Mouse (Mus musculus) ZHBTc4 (cell line): ENCODE results near the gene Smim4.

ENCODE experiments used
- DNase-seq: peaks from one replicate; pipeline ENCODE4 v3.0.0-alpha.2; 2011; ENCODE audit warnings: low read depth, low spot score

The Smim4 gene

DNA sequence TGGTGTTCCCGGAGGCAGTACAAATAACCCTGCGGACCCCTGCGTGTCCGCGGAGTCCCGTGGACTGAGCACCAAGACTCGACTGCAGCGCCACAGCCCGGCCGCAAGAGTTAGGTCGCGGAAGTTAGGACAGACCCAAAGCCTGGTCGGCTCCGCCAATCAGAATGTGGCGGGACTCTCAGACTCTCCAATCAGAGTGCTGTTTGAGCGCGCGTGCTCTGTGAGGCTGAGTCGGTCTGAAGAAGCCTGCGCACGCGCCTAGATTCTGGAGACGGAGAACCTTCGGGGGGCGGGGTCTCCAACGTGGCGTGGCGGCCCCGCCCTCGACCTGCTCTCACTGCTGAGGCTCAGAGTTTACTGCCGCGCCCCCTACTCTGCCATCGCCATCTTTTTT, at the start of gene Smim4:
Gene Smim4, minus strand, starts transcription at position 131 of the 394 bp plus-strand sequence.
- peak; percentile 100 for DNase-seq

DNA sequence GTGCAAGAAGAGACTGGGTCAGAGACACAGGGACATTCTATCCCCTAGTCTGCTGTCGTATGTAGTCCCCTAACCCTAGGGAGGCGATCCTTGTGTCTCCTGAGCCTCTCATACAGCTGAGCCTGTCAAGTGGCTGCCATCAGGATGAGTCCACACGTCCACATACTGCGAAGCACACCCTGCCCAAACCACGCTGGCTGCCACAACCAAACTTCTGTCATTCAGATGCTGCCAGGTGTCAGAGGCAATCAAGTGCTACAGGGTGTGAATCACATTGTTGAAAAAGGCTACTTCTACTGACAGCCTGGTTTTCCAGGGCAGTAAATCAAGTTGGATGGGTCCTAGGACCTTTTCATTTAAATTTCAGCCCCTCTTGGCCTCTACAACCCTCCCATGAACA, 49.0 kb upstream of the Smim4 start:
- DNase-seq = peak; percentile 29

DNA sequence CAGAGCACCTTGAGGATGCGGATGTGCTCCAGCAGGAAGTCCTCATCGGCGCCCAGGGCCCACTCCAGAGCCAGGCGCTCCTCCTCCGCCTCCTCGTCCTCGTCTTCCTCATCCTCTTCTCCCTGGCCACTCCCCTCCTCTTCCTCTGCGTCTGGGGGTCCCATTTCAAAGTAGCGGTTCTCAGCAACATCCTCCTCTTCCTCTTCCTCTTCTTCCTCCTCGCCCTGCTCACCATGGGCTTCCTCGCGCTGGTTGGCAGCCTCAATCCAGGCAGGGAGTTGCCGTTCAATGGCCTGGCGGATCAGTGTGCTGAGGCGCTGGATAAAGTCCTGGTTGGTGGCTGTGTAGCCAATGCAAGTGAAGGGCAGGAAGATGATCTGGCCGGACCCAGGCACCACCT, 48.5 kb upstream of the Smim4 start:
- peak; percentile 29 for DNase-seq

DNA sequence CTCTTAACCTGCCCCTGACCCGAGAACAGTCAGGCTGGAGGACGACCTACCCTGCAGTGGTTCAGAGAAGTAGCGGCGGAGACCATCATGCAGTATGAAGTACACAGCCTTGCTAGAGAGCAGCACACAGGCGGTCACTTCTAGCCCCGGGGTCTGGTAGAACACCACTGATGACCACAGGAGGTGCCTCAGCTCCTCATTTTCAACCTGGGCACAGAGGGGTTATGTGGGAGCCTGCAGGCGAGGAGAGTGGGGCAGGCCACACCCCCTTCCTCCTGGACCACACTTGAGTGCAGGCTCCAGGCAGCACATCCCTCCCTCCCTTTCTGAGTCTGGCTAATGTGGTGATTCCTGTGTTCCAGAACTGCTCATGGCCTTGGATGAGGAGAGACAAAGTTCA, 44.8 kb upstream of the Smim4 start:
- DNase-seq = no peak

DNA sequence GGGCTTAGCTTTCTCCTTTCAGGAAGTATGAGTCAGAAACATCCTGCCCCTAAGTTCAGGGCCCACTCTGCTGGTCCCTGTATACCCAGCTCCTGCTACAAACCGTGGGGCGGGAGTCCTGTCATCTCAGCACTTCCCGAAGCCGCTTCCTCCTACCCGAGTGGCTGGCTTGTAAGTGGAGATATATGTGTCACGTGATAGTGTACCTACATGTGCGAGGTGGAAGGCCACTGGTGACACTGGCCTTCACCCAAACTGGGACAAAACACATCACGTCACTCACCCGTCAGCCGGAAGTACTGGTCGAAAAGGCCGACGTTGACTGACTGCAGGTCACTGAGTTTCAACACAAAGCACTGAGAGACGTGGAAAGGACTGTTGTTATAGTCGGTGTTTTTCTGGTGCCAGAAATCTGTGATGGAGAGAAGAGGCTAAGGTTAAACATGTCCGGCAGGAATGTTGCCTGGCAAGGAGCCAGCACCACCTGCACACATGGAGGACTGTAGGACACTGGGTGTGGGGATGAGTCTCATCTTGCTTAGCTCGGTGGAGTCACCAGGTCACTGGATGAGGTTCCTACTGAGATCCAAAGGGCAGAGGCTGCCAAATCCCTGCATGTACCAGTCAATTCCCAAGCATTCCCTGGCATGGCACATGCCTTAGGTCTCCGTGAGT, 44.2 kb upstream of the Smim4 start:
- DNase-seq = no peak

DNA sequence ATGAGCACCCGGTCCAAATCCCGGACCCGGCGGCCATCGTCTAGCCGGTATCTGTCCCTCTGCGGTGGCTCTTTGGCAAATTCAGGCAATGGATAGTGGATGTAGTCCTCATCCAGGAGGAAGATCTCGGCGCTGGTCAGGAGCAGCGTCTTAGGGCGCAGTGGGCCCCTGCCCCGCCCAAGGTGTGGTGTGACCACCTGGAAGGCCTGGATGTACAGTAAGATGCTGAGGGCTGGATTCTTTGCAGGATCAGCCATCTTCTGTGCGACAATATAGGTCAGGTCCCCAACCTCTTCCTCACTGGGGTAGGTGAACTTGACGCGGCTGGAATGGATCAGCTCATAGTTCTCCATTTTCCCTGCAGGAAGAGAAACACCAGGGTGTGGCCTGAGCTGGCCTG, 43.1 kb upstream of the Smim4 start:
- no peak for DNase-seq

DNA sequence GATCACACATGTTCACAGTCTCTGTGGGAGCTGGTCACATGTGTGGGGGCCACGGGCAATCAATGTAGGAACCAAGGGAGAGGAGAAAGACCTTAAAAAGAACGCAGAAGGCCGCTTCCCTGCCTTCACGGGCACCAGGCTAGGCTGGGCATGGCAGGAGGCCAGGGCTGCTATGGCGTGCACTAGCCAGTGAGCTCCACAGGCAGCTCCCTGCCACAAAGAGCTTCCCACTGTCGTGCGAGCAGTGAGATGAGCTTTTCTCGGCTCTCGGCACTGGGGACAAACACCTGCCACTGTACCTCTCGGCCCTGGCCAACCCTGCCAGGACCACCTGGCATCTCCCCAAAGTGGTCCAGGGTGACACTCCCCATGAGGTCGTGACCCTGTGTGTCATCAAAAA, 42.6 kb upstream of the Smim4 start:
- no peak for DNase-seq

DNA sequence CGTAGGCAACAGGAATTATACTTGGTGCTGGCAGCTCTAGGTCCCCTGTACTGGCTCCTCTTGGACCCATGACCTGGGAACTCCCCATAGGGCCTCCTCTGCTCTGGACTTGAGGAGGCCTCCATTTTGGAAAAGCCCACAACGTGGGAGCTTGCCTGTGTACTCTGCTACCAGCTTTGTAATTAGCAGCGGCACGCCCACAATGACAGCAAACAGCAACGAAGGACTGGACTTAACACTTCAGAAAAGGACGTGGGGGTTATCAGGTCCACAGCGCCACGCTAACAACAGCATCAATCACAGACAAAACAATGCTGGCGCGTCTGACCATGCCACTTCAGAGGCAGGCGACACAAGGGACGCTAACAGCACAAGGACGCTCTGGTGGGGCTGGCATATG, 42.2 kb upstream of the Smim4 start:
- no peak for DNase-seq

DNA sequence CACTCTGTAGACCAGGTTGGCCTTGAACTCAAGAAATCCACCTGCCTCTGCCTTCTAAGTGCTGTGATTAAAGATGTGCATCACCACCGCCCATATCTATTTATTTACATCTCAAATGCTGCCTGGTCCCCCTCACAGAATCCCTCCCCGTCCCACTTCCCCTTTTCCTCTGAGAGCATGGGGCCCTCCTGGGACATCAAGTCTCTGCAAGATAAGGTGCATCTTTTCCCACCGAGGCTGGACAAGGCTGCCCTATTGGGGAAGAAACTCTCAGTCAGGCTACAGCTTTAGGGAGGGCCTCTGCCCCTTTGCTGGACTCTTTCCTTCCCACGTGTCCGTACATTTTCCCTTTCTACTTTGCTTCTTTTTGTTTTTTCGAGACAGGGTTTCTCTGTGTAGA, 40.8 kb upstream of the Smim4 start:
- no peak for DNase-seq

DNA sequence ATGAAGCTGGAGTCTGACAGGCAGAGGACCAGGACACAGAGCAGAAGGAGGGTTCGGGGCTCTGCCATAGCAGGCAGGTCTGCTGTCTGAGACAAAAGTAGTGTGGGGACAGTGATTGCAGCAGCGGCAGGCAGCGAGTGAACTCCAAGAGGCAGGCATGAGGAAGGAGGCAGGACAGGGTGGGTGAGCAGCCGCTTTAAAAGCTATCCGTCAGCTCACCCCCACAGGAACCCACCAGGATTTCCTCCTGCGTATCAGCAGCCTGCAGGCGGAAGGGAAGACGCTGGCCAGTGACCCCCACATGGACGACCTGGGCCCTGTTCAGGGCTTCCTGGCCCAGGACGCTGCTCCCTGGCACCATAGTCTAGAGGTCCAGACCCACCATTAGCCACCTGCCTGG, 39.7 kb upstream of the Smim4 start, which contains the start of gene Stab1:
Gene Stab1, minus strand, starts transcription at position 217 of the 400 bp plus-strand sequence.
- no peak for DNase-seq

DNA sequence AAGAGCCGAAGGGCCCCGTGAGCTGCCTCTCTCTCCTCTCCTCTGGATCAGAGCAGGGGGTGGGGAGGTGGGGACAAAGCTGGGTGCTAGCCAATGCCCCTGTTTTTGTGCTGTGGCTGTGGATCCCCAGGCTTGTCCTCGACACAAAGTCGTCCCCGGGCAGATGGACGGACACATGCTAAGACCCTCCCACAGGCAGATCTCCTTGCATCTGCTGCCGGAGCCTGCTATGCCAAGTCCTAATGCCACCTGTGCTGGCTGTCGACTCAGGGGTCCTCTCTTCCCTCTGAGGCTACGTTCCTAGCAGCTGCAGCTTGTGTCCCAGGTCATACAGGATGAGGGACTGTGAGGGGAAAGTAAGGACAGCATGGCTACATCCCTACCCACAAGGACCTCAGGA, 38.1 kb upstream of the Smim4 start:
- no peak for DNase-seq

DNA sequence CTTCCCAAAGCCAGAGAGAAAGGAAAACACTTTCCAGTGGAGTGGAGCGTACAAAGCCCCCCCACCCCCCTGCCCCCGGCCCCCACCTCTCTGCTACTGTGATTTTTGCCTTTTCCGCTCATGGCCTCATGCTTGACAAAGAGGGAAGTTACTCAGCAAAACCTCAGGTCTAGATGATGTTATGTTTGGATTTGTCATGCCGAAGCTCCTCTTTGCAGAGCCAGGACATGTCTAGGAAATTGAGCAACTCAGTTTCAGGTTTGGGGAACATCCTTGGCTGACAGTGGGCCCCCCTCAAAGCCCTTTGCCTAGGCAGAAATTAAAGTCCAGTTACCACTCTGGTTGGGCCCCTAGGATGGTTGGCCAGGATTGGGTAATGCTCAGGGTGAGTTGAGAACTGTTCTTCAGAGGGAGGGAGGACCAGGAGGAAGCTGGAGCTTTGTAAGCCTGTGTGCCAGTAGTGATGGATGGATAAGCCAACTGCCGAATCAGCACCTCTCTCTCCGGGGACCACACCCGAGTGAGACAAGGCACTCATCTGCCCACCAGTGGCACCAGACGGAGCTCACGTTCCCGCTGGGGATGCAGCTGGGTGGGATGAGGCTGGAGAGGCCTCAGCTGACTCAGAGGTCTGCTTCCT, 37.4 kb upstream of the Smim4 start:
- no peak for DNase-seq

DNA sequence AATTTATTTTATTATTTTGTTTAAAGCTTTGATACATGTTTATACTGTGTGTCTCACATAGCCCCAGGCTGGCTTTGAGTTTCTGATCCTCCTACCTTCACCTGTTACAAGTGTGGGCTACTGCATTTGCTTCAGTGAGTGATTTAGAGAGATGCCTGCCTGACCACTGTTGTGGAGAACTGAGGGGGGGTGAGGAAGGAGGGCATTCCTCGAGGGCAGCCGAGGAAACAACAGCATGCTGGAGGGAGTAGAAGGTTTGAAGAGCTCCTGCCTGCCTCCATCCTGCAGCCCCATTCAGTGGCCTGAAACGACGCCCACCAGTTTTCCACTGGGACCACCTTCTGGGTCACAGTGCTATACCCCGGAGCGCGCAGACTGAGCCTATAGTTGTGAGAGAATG, 36.7 kb upstream of the Smim4 start:
- no peak for DNase-seq

DNA sequence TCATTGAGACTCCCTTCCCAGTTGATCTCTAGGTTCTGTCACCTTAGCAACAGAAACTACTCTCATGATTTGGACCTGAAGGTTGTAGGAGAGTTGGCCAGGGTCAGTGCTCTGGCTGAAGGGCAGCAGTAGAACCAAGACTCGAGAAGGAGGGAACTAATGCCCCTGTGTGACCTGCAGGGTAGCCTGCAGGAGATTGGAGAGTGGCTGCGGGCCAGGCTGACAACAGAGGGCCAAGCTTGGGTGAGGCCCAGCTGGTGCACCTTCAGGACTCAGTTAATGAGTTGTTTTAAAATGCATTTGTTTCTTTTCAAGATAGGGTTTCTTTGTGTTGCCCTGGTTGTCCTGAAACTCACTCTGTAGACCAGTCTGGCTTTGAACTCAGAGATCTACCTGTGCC, 36.3 kb upstream of the Smim4 start:
- no peak for DNase-seq

DNA sequence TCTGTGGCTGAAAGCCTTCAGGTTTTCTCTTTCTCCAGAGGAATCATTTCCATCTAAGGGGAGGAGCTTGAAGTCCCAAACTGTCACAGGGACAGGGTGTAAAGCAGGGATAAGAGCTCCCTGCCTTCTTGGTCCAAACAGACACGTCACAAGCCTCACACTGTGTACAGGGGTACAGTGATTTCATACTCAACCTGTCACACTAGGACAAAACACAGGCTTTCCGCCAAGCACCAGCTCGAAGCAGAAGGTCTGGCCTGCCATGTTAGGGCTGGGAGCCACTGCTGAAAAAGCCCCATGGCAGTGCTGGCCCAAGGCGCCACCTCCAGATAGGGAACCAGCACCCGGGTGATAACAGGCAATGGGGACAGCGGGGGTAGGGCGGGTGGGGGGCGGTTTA, 35.3 kb upstream of the Smim4 start:
- DNase-seq = peak; percentile 26

DNA sequence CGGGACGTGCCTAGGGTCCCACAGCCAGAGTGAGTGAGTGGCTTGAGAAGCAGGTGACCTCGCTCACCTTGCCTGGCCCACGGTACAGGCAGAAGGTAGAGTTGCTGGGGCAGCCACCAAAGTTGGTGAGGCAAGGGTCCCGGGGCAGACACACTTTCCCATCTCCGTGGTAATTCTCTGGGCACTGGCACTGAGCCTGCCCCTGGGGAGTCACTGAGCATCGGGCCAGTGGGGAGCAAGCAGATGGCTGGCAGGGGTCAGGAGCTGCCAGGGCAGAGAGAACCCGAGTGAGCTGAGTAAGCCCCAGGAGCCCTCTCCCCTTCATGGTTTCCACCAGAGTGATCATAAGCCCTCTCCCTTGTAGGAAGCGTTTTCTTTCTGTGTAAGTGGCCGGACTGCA, 32.9 kb upstream of the Smim4 start:
- DNase-seq = no peak

DNA sequence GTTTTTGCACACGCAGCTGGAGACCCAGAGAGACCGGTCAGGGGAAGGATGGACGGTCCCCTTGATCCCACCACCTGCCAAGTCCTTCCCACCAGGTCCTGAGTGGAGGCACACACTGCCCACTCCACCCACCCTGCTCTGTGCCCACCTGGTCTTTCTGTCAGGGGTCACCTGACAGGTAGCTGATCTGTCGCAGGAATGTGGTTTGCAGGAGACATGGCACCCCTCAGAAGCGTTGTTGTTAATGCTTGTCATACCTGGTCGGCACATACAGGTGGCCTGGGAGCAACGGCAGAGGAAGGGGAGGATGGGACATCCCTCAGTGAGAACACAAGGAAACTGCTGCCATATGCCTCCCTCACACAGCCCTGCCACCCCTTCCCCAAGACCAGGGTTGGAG, 32.4 kb upstream of the Smim4 start:
- DNase-seq = no peak

DNA sequence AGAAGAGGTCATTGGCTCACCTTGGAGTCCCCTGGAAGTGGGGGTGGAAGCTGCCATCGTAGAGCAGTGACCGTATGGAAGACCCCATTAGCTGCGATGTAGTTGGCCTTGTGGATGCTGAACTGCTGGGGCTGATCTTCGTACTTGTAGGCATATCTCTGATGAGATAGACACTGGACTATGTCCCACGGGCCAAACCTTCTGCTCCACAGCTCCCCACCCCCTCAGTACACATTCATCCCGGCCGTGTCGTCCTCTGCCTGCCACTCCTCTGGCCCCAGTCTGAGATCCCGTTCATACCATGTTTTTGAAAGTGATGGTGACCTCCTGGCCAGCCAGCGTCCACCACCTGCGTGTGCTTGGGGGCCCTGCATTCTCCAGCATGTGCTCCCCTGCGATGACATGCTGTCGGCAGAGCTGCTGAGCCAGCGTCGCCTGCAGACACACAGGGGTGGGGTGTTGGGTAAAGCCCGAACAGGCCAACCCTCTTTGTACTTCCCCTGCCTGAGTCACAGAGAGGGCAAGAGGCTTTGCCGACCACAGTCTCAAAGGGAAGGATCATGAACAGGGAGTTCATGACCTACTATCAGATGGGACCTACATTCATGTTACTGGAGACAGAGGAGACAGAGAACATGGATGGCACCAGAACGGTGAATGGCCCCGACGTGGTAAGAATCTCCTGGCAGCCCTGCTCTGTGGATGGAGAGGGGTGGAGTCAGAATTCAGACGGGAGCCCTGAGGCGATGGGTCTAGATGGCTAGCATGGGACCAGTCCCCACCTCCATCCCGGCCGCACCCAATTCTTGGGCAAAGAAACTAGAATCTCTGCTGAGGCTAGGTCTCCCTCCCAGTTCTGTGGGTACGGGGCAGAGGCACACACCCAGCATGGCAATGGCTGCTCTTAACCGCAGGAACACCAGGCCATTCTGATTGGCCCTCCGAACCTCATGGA, 31.7 kb upstream of the Smim4 start:
- no peak for DNase-seq

DNA sequence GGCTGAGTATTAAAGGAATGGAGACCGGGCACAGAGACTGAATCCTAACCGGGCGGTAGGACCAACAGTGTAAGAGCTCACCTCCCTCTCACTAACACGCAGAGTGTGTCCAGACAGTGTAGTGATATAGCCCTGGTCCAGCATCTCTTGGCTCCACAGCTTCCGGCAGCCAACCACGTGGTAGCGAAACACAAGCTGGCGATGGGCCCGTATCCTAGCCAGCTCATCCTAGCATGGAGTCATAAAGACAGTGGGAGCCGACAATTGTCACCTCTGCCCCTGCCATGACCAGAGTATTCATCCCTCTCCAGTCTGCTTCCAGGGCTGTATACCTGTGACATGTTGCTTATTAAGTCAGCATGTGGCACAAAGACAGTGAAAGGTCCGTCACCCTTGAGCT, 16.9 kb upstream of the Smim4 start:
- no peak for DNase-seq

DNA sequence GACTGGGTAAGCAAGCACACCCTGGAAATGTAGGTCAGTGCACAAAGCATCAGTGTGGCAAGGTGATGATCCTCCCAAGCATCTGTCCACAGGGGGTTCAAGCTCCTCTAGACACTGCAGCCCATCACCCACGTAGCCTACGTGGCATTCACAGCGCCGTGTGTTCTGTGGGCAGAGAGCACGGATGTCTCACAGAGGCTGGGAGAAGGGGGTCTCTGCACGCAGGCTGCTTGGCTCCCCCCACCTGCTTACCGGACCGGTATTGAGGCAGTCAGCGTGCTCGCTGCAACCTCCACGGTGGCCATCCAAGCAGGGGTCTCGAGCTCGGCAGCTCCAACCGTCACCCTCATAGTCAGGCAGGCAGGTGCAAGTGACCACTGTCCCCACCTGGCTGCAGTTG, 12.3 kb upstream of the Smim4 start:
- DNase-seq = no peak

DNA sequence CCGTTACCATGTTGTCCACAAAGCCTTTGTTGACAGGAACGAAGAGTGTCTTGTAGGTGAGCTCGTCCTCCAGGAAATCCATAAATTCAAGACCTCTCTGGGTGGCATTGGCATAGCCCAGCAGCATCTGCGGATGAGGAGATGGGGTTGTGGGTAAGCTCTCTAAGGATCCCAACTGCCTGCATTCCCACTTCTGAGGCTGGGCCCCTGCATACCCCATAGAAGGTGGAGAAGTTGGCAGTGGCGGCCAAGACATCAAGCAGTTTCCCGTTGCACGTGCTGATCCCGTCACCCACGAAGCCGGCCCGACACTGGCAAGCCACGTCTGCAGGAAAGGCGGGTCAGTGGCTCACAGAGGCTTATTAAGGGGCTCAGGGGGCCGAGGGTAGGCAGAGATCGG, 11.4 kb upstream of the Smim4 start:
- no peak for DNase-seq

DNA sequence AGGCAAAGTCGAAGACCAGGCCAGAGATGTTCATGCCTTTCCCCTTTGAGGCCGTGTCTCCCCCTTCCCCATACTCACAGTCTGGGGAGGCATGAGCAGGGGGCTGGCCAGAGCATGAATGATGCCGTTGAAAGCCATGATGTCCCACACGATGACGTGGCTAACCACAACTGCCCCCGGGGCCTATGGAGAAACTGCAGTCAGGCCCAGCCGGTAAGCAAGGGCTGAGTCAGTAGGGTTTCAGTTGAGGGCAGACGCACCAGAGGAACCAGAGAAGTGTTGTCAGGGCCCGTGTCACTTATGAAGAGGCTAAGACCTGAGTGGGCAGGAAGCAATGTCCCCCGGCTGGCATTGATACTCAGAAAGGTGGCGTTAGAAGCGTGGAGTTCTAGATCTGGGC, 10.9 kb upstream of the Smim4 start:
- no peak for DNase-seq
